Mouse (Mus musculus) macrophage (primary cell): ENCODE data around the gene Ubr4. TPM values are rescaled to one million over a fixed set of nuclear protein-coding genes. Genes with fewer than 3 reads are reported as not detected.

Experiments
- H3K27ac ChIP-seq: fragments of 350-480 bp; formaldehyde crosslinking; 2 replicates; pipeline ENCODE4 v1.9.0; 2021
- H3K36me3 ChIP-seq: fragments of 350-480 bp; formaldehyde crosslinking; 2 replicates; pipeline ENCODE4 v1.9.0; 2021; ENCODE audit errors: inconsistent target
- H3K4me3 ChIP-seq: fragments of 350-480 bp; formaldehyde crosslinking; 2 replicates; pipeline ENCODE4 v1.9.0; 2021; ENCODE audit errors: inconsistent target
- H3K79me2 ChIP-seq: fragments of 350-480 bp; formaldehyde crosslinking; 2 replicates; pipeline ENCODE4 v1.9.0; 2021; ENCODE audit errors: inconsistent target
- WGBS: methylation state at CpG from one replicate; pipeline ENCODE4 v1.1.7; 2026; ENCODE audit warnings: inconsistent platforms; ENCODE audit not compliant: missing documents; 5-methylcytosine and 5-hydroxymethylcytosine counted together
- polyA plus RNA-seq: library from polyadenylated mRNA; stranded (reverse); fragments of 250-400 nt; gene quantifications from 3 replicates; pipeline ENCODE4 v1.2.4, GENCODE M21; 2018; ENCODE audit warnings: inconsistent platforms

Gene Ubr4
- polyA plus RNA-seq, 1 experiment from 2014 or later = 123 TPM

- Histone ChIP-seq H3K79me2 (no peaks in the 10 kb centered on the region), H3K27ac (no peak overlapping the region), H3K4me3 (no peak overlapping the region), H3K36me3 (no peaks in the 10 kb centered on the region)
- 86% methylated on average over 7 of the region's 7 CpGs for WGBS
Observed at GRCm38 (mm10) chr4:139535719-139536118, 183.3 kb downstream of the Ubr4 start.

- WGBS = 94% methylated on average over 9 of the region's 9 CpGs
Observed at GRCm38 (mm10) chr4:139536706-139537105, 184.3 kb downstream of the Ubr4 start.

More at GRCm38 (mm10) chr4:139536706-139537105, 184.3 kb downstream of the Ubr4 start:
- H3K36me3 ChIP-seq = no peaks in the 10 kb centered on the region
- H3K79me2 ChIP-seq = no peaks in the 10 kb centered on the region
- H3K27ac ChIP-seq = no peak overlapping the region
- no peak overlapping the region for H3K4me3 ChIP-seq

Other genes starting within 250 kb of the Ubr4 start
- 137 to 180 TPM (median 157 TPM) in 3 replicates for gene Minos1, start 221.5 kb upstream of the Ubr4 start, polyA plus RNA-seq
- gene Capzb, start 159.7 kb upstream of the Ubr4 start, polyA plus RNA-seq = 485 to 769 TPM (median 513 TPM) in 3 replicates
- 45.9 to 58.5 TPM (median 53.8 TPM) in 3 replicates for gene Pqlc2, start 41.9 kb upstream of the Ubr4 start, polyA plus RNA-seq
- 17.1 to 29.2 TPM (median 20.7 TPM) in 3 replicates for gene Akr7a5, start 41.9 kb upstream of the Ubr4 start, polyA plus RNA-seq
- gene Mrto4, start within 50 bp of the Ubr4 start, polyA plus RNA-seq = 20.9 to 65.1 TPM (median 23.6 TPM) in 3 replicates
- gene Emc1, start within 50 bp of the Ubr4 start, polyA plus RNA-seq = 15.7 to 25.8 TPM (median 19.1 TPM) in 3 replicates
- 7.6 to 14.8 TPM (median 8.4 TPM) in 3 replicates for gene Iffo2, start 177.9 kb downstream of the Ubr4 start, polyA plus RNA-seq